Mouse (Mus musculus): ENCODE results near the gene Luzp2. TPM values are rescaled to one million over a fixed set of nuclear protein-coding genes. Genes with fewer than 3 reads are reported as not detected.
"Not testable (repeated sequence)": the region's sequence is repeated elsewhere in the genome, so short reads cannot be mapped to it uniquely, and the experiment has no call there.

The Luzp2 gene
- polyA plus RNA-seq, 1 experiment = 0.30 TPM

DNA sequence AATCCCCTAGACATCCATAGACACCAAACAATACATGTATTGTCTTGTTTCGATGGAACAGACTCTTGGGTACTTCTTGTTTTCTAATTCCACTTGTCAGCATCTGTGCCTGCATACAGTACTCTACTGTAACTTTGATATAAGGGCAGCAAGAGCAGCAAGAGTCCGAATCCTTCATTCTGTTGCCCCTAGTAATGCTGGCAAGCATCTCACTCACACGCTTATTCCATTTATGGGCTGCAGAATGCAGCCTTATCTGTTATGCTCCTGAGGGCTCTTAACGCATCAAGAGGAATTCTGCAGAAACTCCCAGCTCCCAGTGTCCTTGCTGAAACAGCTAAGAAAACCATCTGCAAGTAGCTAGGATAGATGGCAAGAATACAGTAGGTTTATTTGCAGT is 145.3 kb downstream of the Luzp2 start:
- no peak overlapping the region for H3K4me3 ChIP-seq (ENCODE audit: insufficient read depth, low read length)
- no peak overlapping the region for H3K27ac ChIP-seq (ENCODE audit: insufficient read depth, low read length)
- no peaks in the 10 kb centered on the region; the same call in 1 of the 2 replicates for H3K4me1 ChIP-seq (ENCODE audit: control insufficient read depth, insufficient read depth, low read length)
- no peak for TF ChIP-seq POLR2A (IDR thresholded peaks at IDR 0.05; ENCODE audit: low read depth, low read length)

DNA sequence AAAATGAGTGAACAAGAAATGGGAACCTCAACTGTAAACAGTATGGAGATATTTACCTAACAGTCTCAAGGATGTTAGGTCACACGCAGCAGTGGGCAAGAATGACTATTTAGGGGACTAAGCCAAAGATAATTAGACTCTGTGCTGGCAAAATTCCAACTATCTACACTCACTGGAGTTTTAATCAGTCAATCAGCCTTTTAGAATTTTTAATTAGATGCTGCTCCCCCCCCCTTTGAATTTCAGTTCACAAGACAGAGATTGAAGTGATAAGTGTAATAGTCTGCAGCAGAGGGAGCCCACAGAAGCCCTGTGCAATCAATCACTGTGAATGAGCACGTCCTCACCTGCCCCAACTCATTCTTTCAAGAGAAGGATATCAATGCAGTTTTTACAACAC is 165.1 kb downstream of the Luzp2 start:
- no peak for TF ChIP-seq CTCF (IDR thresholded peaks at IDR 0.05; ENCODE audit: borderline replicate concordance, insufficient read depth, low read length)
- no peak for TF ChIP-seq POLR2A (IDR thresholded peaks at IDR 0.05; ENCODE audit: low read depth, low read length)
- H3K27ac ChIP-seq (ENCODE audit: insufficient read depth, low read length) = no peak overlapping the region
- no peak overlapping the region for H3K4me3 ChIP-seq (ENCODE audit: insufficient read depth, low read length)
- no peaks in the 10 kb centered on the region for H3K4me1 ChIP-seq (ENCODE audit: control insufficient read depth, insufficient read depth, low read length)

DNA sequence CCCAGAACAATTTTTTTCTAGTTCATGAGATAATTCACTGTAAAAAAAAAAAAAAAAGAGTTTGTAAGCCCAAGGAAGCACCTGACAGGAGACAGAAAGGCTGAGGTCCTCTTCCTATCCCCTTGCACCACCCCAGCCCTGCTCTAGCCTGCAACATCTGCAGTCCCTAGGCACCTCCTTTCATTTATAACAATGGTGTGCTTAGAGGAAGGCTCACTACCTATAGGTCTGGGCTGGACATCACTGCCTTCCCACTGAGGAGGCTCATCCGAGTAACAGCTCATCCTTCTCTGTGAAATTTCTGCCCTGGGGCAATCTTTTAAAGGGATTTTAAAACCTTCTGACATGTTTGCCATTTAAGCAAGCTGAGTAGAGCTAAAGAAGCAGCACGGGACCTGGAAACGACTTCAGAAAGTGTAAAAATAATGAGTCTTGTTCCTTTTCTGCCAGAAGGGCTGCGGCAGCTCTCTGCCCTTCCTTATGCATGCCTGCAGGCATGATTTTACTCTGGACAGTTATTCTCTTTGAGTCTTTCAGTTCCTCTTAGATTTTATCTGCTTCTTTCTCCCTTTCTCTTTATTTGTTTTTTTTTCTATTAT is 174.0 kb downstream of the Luzp2 start:
- no peaks in the 10 kb centered on the region for H3K4me1 ChIP-seq (ENCODE audit: control insufficient read depth, insufficient read depth, low read length)
- H3K27ac ChIP-seq (ENCODE audit: insufficient read depth, low read length) = no peak overlapping the region
- no peak overlapping the region for H3K4me3 ChIP-seq (ENCODE audit: insufficient read depth, low read length)
- no peak for TF ChIP-seq CTCF (IDR thresholded peaks at IDR 0.05; ENCODE audit: borderline replicate concordance, insufficient read depth, low read length)
- TF ChIP-seq POLR2A (IDR thresholded peaks at IDR 0.05; ENCODE audit: low read depth, low read length) = no peak

DNA sequence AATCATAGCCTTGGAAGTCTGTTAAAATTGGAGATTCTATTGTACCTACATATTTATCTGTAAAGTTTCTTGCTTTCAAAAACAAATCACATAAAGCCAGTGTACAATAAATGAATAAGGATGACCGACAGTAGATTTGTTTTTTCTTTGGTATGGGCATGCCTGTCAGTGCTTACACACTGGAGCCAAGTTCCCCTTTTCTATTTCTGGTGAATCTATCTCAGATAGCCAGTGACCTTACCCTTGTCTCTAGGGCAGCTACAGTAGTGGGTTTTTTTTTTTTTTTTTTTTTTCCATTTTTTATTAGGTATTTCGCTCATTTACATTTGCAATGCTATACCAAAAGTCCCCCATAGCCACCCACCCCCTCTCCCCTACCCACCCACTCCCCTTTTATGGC is 298.6 kb downstream of the Luzp2 start:
- not testable (repeated sequence) for H3K4me3 ChIP-seq (ENCODE audit: insufficient read depth, low read length); H3K4me1 ChIP-seq (ENCODE audit: control insufficient read depth, insufficient read depth, low read length); H3K27ac ChIP-seq (ENCODE audit: insufficient read depth, low read length)

DNA sequence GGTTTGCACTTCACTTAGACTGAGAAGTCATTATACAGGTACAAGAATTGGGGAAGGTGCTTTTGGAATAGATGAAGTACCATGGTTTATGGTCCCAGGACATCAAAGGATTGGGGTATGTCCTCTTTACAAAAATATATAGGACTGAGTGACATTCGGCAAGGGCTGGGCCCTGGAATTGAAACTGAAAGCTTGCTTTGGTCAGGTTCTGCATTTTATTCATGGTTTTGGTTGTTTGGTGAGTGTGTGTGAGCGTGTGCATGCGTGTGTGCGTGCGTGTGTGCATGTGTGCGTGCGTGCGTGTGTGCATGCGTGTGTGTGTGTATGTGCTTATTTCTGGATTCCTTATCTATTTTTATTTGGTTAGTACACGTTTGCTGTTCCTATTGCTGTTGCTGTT is 353.6 kb downstream of the Luzp2 start:
- H3K4me1 ChIP-seq (ENCODE audit: control insufficient read depth, insufficient read depth, low read length) = no peaks in the 10 kb centered on the region
- no peak overlapping the region for H3K27ac ChIP-seq (ENCODE audit: insufficient read depth, low read length)
- H3K4me3 ChIP-seq (ENCODE audit: insufficient read depth, low read length) = no peak overlapping the region
- no peak for TF ChIP-seq CTCF (IDR thresholded peaks at IDR 0.05; ENCODE audit: borderline replicate concordance, insufficient read depth, low read length)
- no peak for TF ChIP-seq POLR2A (IDR thresholded peaks at IDR 0.05; ENCODE audit: low read depth, low read length)

DNA sequence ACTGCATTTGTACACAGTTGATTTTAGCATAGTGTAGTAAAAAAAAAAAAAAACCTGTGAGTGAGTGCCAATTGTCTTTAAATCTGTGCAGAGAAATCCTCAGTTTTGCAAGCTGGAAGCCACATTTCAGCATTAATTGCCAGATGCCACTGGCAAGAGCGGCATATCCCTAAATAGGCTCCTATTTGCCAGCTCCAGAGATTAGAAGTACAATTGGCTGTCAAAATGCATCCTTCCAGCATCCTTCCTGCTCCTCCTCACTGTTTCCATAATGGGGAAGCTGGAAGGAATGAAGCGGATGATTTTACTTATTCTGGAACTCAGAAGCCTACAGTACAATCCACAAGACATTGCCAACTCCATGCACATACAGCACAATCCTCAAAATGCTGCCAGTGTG is 354.2 kb downstream of the Luzp2 start:
- Histone ChIP-seq H3K4me3 (ENCODE audit: insufficient read depth, low read length) (no peak overlapping the region), H3K4me1 (ENCODE audit: control insufficient read depth, insufficient read depth, low read length) (no peaks in the 10 kb centered on the region), H3K27ac (ENCODE audit: insufficient read depth, low read length) (no peak overlapping the region)
- no peak for TF ChIP-seq CTCF (IDR thresholded peaks at IDR 0.05; ENCODE audit: borderline replicate concordance, insufficient read depth, low read length)
- no peak for TF ChIP-seq POLR2A (IDR thresholded peaks at IDR 0.05; ENCODE audit: low read depth, low read length)

DNA sequence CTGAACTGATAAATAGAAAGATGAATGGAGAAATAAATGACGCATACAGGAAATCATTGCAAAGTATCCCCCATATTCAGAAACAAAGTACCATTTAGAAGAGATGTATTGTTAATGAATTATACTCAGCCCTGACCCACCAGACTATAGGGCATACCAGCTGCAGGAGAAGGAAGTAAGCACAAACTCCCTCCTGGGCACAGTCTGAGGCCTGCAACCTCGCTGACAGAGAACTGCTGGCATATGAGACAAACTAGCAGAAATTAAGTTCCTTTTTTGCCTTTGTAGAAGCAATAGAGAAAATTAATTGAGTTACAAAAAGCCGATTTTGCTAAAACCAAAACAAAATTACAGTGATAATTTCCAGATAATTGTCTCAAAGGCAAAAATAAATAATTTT is 355.4 kb downstream of the Luzp2 start:
- Histone ChIP-seq H3K4me3 (ENCODE audit: insufficient read depth, low read length) (no peak overlapping the region), H3K4me1 (ENCODE audit: control insufficient read depth, insufficient read depth, low read length) (no peaks in the 10 kb centered on the region), H3K27ac (ENCODE audit: insufficient read depth, low read length) (no peak overlapping the region)
- TF ChIP-seq POLR2A (IDR thresholded peaks at IDR 0.05; ENCODE audit: low read depth, low read length) (no peak), CTCF (IDR thresholded peaks at IDR 0.05; ENCODE audit: borderline replicate concordance, insufficient read depth, low read length) (no peak)

DNA sequence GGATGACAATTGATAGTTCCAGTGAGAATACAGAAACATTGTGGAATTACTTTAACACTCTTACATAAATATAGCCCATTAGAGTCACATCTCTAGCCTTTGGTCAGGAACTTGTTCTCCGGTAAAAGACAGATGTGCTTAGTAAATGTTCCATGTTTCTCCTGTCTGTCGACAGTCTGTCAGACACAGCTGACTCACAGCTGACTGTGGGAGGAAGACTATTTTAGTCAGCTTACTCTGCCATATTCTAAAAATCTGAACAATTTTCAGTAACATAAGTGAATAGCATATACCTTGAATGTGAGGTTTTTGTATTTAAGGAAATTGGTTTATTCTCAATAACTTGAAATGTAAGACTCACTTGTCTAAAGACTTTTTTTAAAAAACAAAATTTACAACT is 363.5 kb downstream of the Luzp2 start:
- Histone ChIP-seq H3K4me3 (ENCODE audit: insufficient read depth, low read length) (no peak overlapping the region), H3K4me1 (ENCODE audit: control insufficient read depth, insufficient read depth, low read length) (no peaks in the 10 kb centered on the region), H3K27ac (ENCODE audit: insufficient read depth, low read length) (no peak overlapping the region)
- no peak for TF ChIP-seq POLR2A (IDR thresholded peaks at IDR 0.05; ENCODE audit: low read depth, low read length)

DNA sequence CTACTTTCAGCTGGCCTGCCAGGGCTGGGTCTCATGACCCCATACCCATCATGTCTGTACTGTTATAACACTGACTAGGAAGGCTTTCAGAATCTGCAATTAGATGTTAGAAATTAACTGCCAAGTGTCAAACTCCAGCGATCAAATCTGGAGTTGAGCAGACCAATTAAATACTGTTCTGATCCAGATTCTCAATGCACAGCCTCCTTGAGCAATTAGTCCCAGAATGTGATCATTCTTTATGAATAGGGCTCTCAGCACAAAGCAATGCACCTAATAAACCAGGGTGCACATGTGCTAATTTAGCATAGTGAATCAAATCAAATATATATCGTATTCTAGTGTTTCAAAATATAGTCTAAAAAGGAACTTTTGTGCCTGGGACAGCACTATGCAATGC is 387.7 kb downstream of the Luzp2 start:
- Histone ChIP-seq H3K27ac (ENCODE audit: insufficient read depth, low read length) (no peak overlapping the region), H3K4me3 (ENCODE audit: insufficient read depth, low read length) (no peak overlapping the region), H3K4me1 (ENCODE audit: control insufficient read depth, insufficient read depth, low read length) (no peaks in the 10 kb centered on the region)
- no peak for TF ChIP-seq CTCF (IDR thresholded peaks at IDR 0.05; ENCODE audit: borderline replicate concordance, insufficient read depth, low read length)
- no peak for TF ChIP-seq POLR2A (IDR thresholded peaks at IDR 0.05; ENCODE audit: low read depth, low read length)

DNA sequence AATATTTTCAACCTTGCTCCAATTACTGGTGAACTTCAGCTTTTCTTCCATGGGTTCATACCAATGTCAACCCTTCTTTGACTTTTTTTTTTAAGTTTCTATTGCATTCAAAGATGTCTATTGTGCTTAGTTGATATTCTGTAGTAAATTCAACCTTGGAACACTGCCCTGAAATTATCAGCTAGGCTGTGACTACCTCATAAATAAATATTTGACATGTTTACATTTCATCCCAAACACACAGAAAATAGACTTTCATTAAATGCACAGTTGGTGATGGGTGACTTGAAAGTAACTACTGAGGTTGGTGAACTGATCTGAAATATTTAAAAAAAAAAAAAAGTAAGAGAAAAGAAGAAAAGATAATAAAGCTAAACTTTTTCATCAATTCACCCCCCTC is 394.1 kb downstream of the Luzp2 start:
- no peaks in the 10 kb centered on the region for H3K4me1 ChIP-seq (ENCODE audit: control insufficient read depth, insufficient read depth, low read length)
- no peak overlapping the region for H3K4me3 ChIP-seq (ENCODE audit: insufficient read depth, low read length)
- TF ChIP-seq CTCF (IDR thresholded peaks at IDR 0.05; ENCODE audit: borderline replicate concordance, insufficient read depth, low read length) = no peak
- no peak for TF ChIP-seq POLR2A (IDR thresholded peaks at IDR 0.05; ENCODE audit: low read depth, low read length)
- no peak overlapping the region for H3K27ac ChIP-seq (ENCODE audit: insufficient read depth, low read length)
